Mouse (Mus musculus) forebrain, embryonic 16.5 days (tissue): ENCODE data around the gene Eif4g3. TPM values are rescaled to one million over a fixed set of nuclear protein-coding genes. Genes with fewer than 3 reads are reported as not detected.

Experiments
- ATAC-seq: fragments of 200-750 bp; cut with Nextera tagmentation; 2 replicates; pipeline ENCODE4 v1.8.0; 2017; ENCODE audit warnings: mild to moderate bottlenecking, moderate library complexity
- H3K27ac ChIP-seq: fragments of 300-500 bp; sonication (generic); 2 replicates; pipeline ENCODE4 v1.5.1; 2014; ENCODE audit warnings: low read length, control low read depth
- H3K27me3 ChIP-seq: fragments of 300-500 bp; sonication (generic); replicated peaks from 2 replicates; pipeline ENCODE4 v1.6.1; 2014; ENCODE audit warnings: low read length; ENCODE audit not compliant: control insufficient read depth, insufficient read depth
- H3K36me3 ChIP-seq: fragments of 300-500 bp; sonication (generic); 2 replicates; pipeline ENCODE4 v1.6.1; 2014; ENCODE audit not compliant: control insufficient read depth, insufficient read depth
- H3K4me1 ChIP-seq: fragments of 300-500 bp; sonication (generic); replicated peaks from 2 replicates; pipeline ENCODE4 v1.6.1; 2014; ENCODE audit warnings: low read length; ENCODE audit not compliant: control insufficient read depth, insufficient read depth
- H3K4me2 ChIP-seq: fragments of 300-500 bp; sonication (generic); 2 replicates; pipeline ENCODE4 v1.6.1; 2014; ENCODE audit warnings: mild to moderate bottlenecking, low read length, control low read depth
- H3K4me3 ChIP-seq: fragments of 300-500 bp; sonication (generic); replicated peaks from 2 replicates; pipeline ENCODE4 v1.5.1; 2014; ENCODE audit warnings: mild to moderate bottlenecking, low read length, control low read depth
- H3K9ac ChIP-seq: fragments of 300-500 bp; sonication (generic); replicated peaks from 2 replicates; pipeline ENCODE4 v1.6.1; 2014; ENCODE audit warnings: low read depth, low read length, control low read depth
- H3K9me3 ChIP-seq: fragments of 300-500 bp; sonication (generic); 2 replicates; pipeline ENCODE4 v1.6.1; 2016; ENCODE audit warnings: low read length; ENCODE audit not compliant: control insufficient read depth
- WGBS: fragments of 180-500 bp; shearing (Covaris S2); extraction: QIAGEN DNeasy Blood & Tissue Kit; methylation state at CpG from one replicate; pipeline ENCODE4 v1.1.7; 2014; 5-methylcytosine and 5-hydroxymethylcytosine counted together
- polyA plus RNA-seq: library from polyadenylated mRNA; unstranded; fragments of >200 nt; fragmentation: Nextera tagmentation; extraction: Ambion mirVana; gene quantifications from 2 replicates; pipeline ENCODE4 v1.2.1, GENCODE M21; 2015

The Eif4g3 gene
- 47.0 and 51.7 TPM in 2 replicates for polyA plus RNA-seq

GRCm38 (mm10) chr4:137992890-137993289, at the start of gene Eif4g3:
Gene Eif4g3, plus strand, starts transcription at chr4:137993022.
- peak within 1 kb of the TSS; percentile 98 for H3K4me3 ChIP-seq
- no peaks in the 10 kb centered on the region; the same call in 1 of the 2 replicates for H3K9me3 ChIP-seq
- no peaks in the 10 kb centered on the region; the same call in 1 of the 2 replicates for H3K36me3 ChIP-seq
- H3K4me1 ChIP-seq, result peaks cover 30% of the 10 kb centered on the region
- H3K4me2 ChIP-seq, result peak within 1 kb of the TSS; percentile 77
- H3K27me3 ChIP-seq, result no peaks in the 10 kb centered on the region
- peak; percentile 73 for ATAC-seq
- WGBS, result under 1% methylated on average over 39 of the region's 39 CpGs
- peak within 1 kb of the TSS; percentile 98 for H3K9ac ChIP-seq
- peak within 1 kb of the TSS; percentile 95 for H3K27ac ChIP-seq

- H3K36me3 ChIP-seq, result 0 out of 2 replicates have a peak, but pooled peaks cover 5% of the 10 kb centered on the region
- H3K27me3 ChIP-seq, result no peaks in the 10 kb centered on the region
- no peaks in the 10 kb centered on the region for H3K9me3 ChIP-seq
- H3K27ac ChIP-seq, result no peak overlapping the region
- no peak overlapping the region for H3K4me3 ChIP-seq
- peaks cover 16% of the 10 kb centered on the region for H3K4me1 ChIP-seq
- ATAC-seq, result no peak
- no peak overlapping the region for H3K9ac ChIP-seq
- 93% methylated on average over 10 of the region's 10 CpGs for WGBS
- H3K4me2 ChIP-seq, result no peak overlapping the region
Observed at GRCm38 (mm10) chr4:137943540-137943939, 49.3 kb upstream of the Eif4g3 start.

- Histone ChIP-seq H3K27ac (no peak overlapping the region), H3K9ac (no peak overlapping the region), H3K27me3 (no peaks in the 10 kb centered on the region), H3K9me3 (peaks cover under 1% of the 10 kb centered on the region; the same call in 1 of the 2 replicates), H3K36me3 (peaks cover 9% of the 10 kb centered on the region; the same call in 1 of the 2 replicates), H3K4me2 (no peak overlapping the region), H3K4me3 (no peak overlapping the region), H3K4me1 (peaks cover 16% of the 10 kb centered on the region)
- ATAC-seq, result no peak
- 74% methylated on average over 4 of the region's 4 CpGs for WGBS
Observed at GRCm38 (mm10) chr4:137945376-137945775, 47.4 kb upstream of the Eif4g3 start.

DNA sequence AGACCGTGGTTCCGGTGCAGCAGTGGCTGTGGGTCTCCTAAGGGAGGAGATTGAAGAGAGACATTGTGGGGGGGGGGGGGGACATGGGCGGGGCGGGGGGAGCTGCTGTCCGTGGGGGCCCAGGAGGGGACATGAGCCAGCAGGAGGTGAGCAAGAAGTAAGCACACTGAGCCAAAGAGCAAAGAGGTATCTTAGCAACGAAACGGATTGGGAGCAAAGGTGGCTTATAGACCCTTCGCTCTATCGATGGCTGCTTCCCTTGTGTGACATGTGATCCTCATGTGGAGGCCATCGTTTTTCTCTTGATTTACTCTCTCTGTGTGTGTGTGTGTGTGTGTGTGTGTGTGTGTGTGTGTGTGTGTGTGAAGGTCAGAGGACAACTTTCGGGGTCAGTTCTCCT, 46.4 kb upstream of the Eif4g3 start:
- Histone ChIP-seq H3K36me3 (peaks cover 10% of the 10 kb centered on the region; the same call in 1 of the 2 replicates), H3K4me3 (no peak overlapping the region), H3K4me1 (peaks cover 16% of the 10 kb centered on the region), H3K9ac (no peak overlapping the region), H3K27ac (no peak overlapping the region), H3K27me3 (no peaks in the 10 kb centered on the region), H3K9me3 (peaks cover 3% of the 10 kb centered on the region; the same call in 1 of the 2 replicates), H3K4me2 (no peak overlapping the region)
- ATAC-seq, result no peak
- WGBS, result 83% methylated on average over 9 of the region's 11 CpGs

- Histone ChIP-seq H3K27me3 (no peaks in the 10 kb centered on the region), H3K4me3 (no peak overlapping the region), H3K27ac (no peak overlapping the region), H3K4me1 (no peaks in the 10 kb centered on the region), H3K9ac (no peak overlapping the region), H3K4me2 (no peak overlapping the region), H3K36me3 (peaks cover 5% of the 10 kb centered on the region; the same call in 1 of the 2 replicates), H3K9me3 (peaks cover 3% of the 10 kb centered on the region; the same call in 1 of the 2 replicates)
- ATAC-seq, result no peak
- 38% methylated on average over 4 of the region's 4 CpGs for WGBS
Observed at GRCm38 (mm10) chr4:137952840-137953239, 40.0 kb upstream of the Eif4g3 start.

GRCm38 (mm10) chr4:137954184-137954583, 38.6 kb upstream of the Eif4g3 start:
- H3K27me3 ChIP-seq, result no peaks in the 10 kb centered on the region
- no peak overlapping the region for H3K9ac ChIP-seq
- H3K27ac ChIP-seq, result no peak overlapping the region
- H3K4me1 ChIP-seq, result no peaks in the 10 kb centered on the region
- H3K4me3 ChIP-seq, result no peak overlapping the region
- WGBS, result 80% methylated on average over 2 of the region's 2 CpGs
- peaks cover 3% of the 10 kb centered on the region; the same call in 1 of the 2 replicates for H3K9me3 ChIP-seq
- H3K36me3 ChIP-seq, result peaks cover 9% of the 10 kb centered on the region
- no peak for ATAC-seq
- H3K4me2 ChIP-seq, result no peak overlapping the region

GRCm38 (mm10) chr4:137954926-137955396, 37.9 kb upstream of the Eif4g3 start:
- 93% methylated on average over 8 of the region's 8 CpGs for WGBS
- ATAC-seq, result no peak
- Histone ChIP-seq H3K27ac (no peak overlapping the region), H3K27me3 (no peaks in the 10 kb centered on the region), H3K4me3 (no peak overlapping the region), H3K4me2 (no peak overlapping the region), H3K4me1 (no peaks in the 10 kb centered on the region), H3K9me3 (peaks cover 3% of the 10 kb centered on the region; the same call in 1 of the 2 replicates), H3K36me3 (peaks cover 13% of the 10 kb centered on the region), H3K9ac (no peak overlapping the region)

GRCm38 (mm10) chr4:137956260-137956659, 36.6 kb upstream of the Eif4g3 start:
- H3K36me3 ChIP-seq, result peaks cover 8% of the 10 kb centered on the region
- H3K9me3 ChIP-seq, result no peaks in the 10 kb centered on the region
- no peak for ATAC-seq
- H3K4me2 ChIP-seq, result no peak overlapping the region
- no peaks in the 10 kb centered on the region for H3K27me3 ChIP-seq
- 94% methylated on average over 15 of the region's 15 CpGs for WGBS
- no peak overlapping the region for H3K27ac ChIP-seq
- no peak overlapping the region for H3K9ac ChIP-seq
- no peak overlapping the region for H3K4me3 ChIP-seq
- no peaks in the 10 kb centered on the region for H3K4me1 ChIP-seq

GRCm38 (mm10) chr4:137959889-137960665, 32.7 kb upstream of the Eif4g3 start:
- peaks cover 16% of the 10 kb centered on the region for H3K36me3 ChIP-seq
- no peak overlapping the region for H3K9ac ChIP-seq
- peaks cover 2% of the 10 kb centered on the region; the same call in 1 of the 2 replicates for H3K4me1 ChIP-seq
- 78% methylated on average over 13 of the region's 13 CpGs for WGBS
- no peak overlapping the region for H3K4me3 ChIP-seq
- ATAC-seq, result no peak
- no peak overlapping the region for H3K27ac ChIP-seq
- no peaks in the 10 kb centered on the region for H3K27me3 ChIP-seq
- no peak overlapping the region for H3K4me2 ChIP-seq
- no peaks in the 10 kb centered on the region for H3K9me3 ChIP-seq
